Mouse (Mus musculus) embryonic fibroblast, embryonic 13.5 days (primary cell): ENCODE measurements around the gene Map3k13. TPM values are rescaled to one million over a fixed set of nuclear protein-coding genes. Genes with fewer than 3 reads are reported as not detected.
A peak's percentile ranks its signal among the peaks of the same experiment; 100 is the strongest.

Source experiments
- H3K27ac ChIP-seq: 2 replicates; pipeline ENCODE4 v1.5.1; 2012; ENCODE audit warnings: low read length, control low read depth, inconsistent platforms; ENCODE audit not compliant: insufficient read depth
- H3K4me1 ChIP-seq: 2 replicates; pipeline ENCODE4 v1.6.1; 2011; ENCODE audit warnings: low read length; ENCODE audit not compliant: control insufficient read depth, insufficient read depth
- H3K4me3 ChIP-seq: 2 replicates; pipeline ENCODE4 v1.5.1; 2011; ENCODE audit warnings: mild to moderate bottlenecking, control low read depth, low read length; ENCODE audit not compliant: insufficient read depth
- CTCF ChIP-seq: IDR thresholded peaks from 2 replicates; pipeline ENCODE4 v1.5.1; 2011; ENCODE audit warnings: mild to moderate bottlenecking, control low read depth, low read length, moderate library complexity, borderline replicate concordance; ENCODE audit not compliant: insufficient read depth
- POLR2A ChIP-seq: IDR thresholded peaks from 2 replicates; pipeline ENCODE4 v1.6.1; 2011; ENCODE audit warnings: low read depth, mild to moderate bottlenecking, control low read depth, low read length, moderate library complexity
- polyA plus RNA-seq: library from polyadenylated mRNA; stranded (reverse); fragments of >200 nt; gene quantifications from 2 replicates; pipeline ENCODE4 v1.2.4, GENCODE M21; 2011; ENCODE audit warnings: low read depth; ENCODE audit not compliant: missing spikeins, insufficient read length

Gene Map3k13
- polyA plus RNA-seq, 1 experiment = 0.97 TPM

GRCm38 (mm10) chr16:21833469-21833868, 39.3 kb downstream of the Map3k13 start:
- Histone ChIP-seq H3K4me1 (peaks cover 3% of the 10 kb centered on the region), H3K4me3 (no peak overlapping the region), H3K27ac (no peak overlapping the region)
- TF ChIP-seq CTCF (no peak), POLR2A (no peak)

DNA sequence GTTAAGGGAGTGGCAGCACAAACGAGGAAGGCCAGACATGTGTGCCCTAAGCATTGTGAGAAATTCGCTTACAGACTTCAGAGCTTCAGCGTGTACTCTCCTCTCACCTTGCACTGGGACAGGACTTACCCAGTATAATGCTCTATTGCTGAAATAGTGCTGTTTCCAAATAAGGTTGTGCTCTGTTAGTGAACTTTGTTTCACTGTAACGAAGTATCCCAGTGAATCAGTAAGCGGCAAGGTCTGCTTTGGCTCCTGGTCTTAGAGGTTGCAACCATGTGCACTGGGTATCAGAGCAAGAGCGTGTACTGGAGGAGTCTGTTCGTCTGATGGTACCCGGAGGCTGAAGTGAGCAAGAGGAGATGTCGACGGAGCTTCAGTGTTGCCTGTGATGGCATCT, 39.8 kb downstream of the Map3k13 start:
- H3K27ac ChIP-seq = no peak overlapping the region
- H3K4me1 ChIP-seq = peaks cover 3% of the 10 kb centered on the region
- no peak for TF ChIP-seq CTCF
- TF ChIP-seq POLR2A = no peak
- H3K4me3 ChIP-seq = no peak overlapping the region

- H3K4me1 ChIP-seq = no peaks in the 10 kb centered on the region
- no peak overlapping the region for H3K27ac ChIP-seq
- no peak overlapping the region for H3K4me3 ChIP-seq
- no peak for TF ChIP-seq CTCF
- TF ChIP-seq POLR2A = no peak
Measured at GRCm38 (mm10) chr16:21834866-21835583, 40.9 kb downstream of the Map3k13 start.

- H3K4me1 ChIP-seq = no peaks in the 10 kb centered on the region
- no peak for TF ChIP-seq CTCF
- no peak for TF ChIP-seq POLR2A
- no peak overlapping the region for H3K27ac ChIP-seq
- H3K4me3 ChIP-seq = no peak overlapping the region
Measured at GRCm38 (mm10) chr16:21835584-21835931, 41.4 kb downstream of the Map3k13 start.

DNA sequence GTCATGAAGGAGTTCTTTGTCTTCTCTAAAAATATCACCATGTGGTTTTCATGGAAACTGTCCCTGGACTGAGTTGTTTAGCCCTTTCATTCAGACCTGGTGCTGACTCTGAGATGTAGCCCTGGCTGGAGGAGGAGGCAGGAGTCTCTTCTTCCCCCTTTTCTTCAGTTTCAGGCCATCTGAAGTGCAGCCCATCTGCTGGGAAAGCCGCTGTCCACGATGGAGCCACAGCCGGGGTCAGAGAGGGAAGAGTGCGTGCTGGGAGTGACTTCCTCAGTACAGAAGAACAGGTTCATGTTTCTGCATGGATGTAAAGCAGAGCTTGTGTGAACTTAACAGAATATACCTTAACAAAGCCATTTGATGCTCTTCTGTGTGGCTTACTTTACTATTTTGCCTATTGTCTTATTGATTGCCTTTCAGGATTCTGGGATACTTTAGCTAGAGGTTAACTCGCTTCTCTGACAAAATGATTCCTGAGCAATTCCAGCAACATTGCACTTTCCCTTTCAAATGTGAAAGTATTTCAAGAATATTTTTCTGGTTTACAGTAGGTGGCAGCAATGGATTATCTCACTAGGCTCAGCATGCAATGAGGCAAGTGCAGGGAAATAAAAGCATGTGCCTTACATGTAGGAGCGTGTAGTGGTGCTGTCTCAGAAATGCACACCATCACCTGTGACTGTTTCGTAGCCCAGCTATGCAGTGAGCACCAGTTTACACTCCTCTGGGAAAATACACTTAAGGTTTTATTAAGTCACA, 42.3 kb downstream of the Map3k13 start:
- Histone ChIP-seq H3K4me1 (no peaks in the 10 kb centered on the region), H3K27ac (no peak overlapping the region), H3K4me3 (no peak overlapping the region)
- TF ChIP-seq CTCF (peak; percentile 33; the same call in 1 of the 2 replicates), POLR2A (no peak)

- H3K4me3 ChIP-seq = no peak overlapping the region
- H3K27ac ChIP-seq = no peak overlapping the region
- TF ChIP-seq CTCF (no peak), POLR2A (no peak)
- no peaks in the 10 kb centered on the region for H3K4me1 ChIP-seq
Measured at GRCm38 (mm10) chr16:21837694-21838093, 43.5 kb downstream of the Map3k13 start.

- Histone ChIP-seq H3K4me3 (peak overlapping the region; percentile 65), H3K27ac (no peak overlapping the region), H3K4me1 (no peaks in the 10 kb centered on the region)
- TF ChIP-seq POLR2A (peak; percentile 52), CTCF (no peak)
Measured at GRCm38 (mm10) chr16:21845800-21846671, 51.9 kb downstream of the Map3k13 start.

DNA sequence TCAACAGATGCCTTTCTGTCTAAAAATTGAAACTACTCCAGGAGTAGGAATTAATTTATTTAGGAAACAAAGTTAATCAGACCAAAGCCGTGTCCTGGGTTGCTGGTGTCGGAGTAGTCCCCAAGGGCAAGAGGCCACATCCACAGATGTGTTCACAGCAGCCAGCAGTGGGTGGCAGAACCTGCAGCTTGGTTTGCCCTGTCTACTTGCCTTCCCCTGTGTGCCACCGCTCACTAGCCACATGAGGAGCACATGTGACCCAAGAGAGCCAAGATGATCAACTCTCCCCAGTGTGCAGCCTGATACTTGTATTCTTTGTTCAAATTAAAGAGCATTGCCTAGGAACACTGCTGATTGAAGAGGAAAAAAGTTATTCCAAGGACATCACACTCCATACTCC, 54.3 kb downstream of the Map3k13 start:
- no peaks in the 10 kb centered on the region for H3K4me1 ChIP-seq
- no peak for TF ChIP-seq CTCF
- TF ChIP-seq POLR2A = no peak
- H3K4me3 ChIP-seq = no peak overlapping the region
- no peak overlapping the region for H3K27ac ChIP-seq

DNA sequence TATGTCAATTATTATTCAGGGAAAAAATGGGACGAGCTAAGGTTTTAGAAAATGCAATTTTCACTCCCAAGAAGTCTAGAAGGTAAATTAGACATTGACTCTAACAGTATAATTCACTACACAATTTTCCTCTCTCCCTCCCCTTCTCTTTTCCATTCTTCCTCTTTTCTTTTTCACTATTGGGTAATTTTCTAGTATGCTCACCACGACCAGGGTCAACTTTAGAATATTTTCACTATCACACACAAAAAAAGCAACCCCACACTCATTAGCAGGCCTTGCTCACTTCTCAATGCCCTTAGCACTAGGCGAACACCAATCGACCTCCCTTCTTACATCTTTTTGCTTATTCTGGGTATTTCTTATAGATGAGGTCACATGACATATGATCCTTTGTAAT, 54.7 kb downstream of the Map3k13 start:
- Histone ChIP-seq H3K4me3 (no peak overlapping the region), H3K4me1 (no peaks in the 10 kb centered on the region), H3K27ac (no peak overlapping the region)
- TF ChIP-seq CTCF (no peak), POLR2A (no peak)
